ENCODE assay signal across 28 mouse cellular contexts in the genomic region with DNA sequence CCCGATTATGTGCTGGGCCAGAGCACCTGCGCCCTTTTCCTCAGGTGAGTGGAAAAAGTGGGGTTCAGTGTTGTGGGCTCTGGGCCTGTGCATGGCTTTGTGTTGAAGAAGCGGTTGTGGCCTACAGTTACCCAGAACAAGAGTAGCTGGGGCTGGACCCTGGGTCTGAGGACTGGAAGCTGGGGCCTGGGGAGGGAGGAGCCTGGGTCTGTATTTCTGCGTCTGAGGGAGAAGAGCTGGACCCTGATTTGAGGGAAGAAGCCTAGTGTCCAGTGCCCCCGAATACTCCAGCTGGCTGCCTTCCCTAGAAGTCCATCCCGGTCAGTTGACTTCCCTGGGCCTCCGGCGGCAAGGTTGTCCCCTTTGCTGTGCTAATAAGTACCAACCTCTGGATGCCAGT. TPM values are rescaled to one million over a fixed set of nuclear protein-coding genes. Genes with fewer than 3 reads are reported as not detected.
"Had no signal": no experiment of that assay in that cellular context is flagged by ENCODE, and none has a peak within 500 bp of the region (broad histone marks: within the 10 kb centered on the region; RNA-seq: fewer than 3 reads in every experiment).

No protein-coding gene starts in this region.

- H3K27ac ChIP-seq: heart, embryonic 13.5 days; heart, embryonic 15.5 days; hindbrain, embryonic 10.5 days; hindbrain, embryonic 12.5 days; hindbrain, embryonic 13.5 days; hindbrain, embryonic 14.5 days; hindbrain, embryonic 15.5 days; hindbrain, postnatal 0 days; intestine, embryonic 15.5 days; kidney, postnatal 0 days; left cerebral cortex, adult 2 months had no signal

- H3K9ac ChIP-seq: heart, embryonic 15.5 days; hindbrain, embryonic 12.5 days; hindbrain, embryonic 13.5 days; hindbrain, embryonic 14.5 days; hindbrain, embryonic 15.5 days; intestine, embryonic 15.5 days; kidney, embryonic 15.5 days had no signal

- H3K27me3 ChIP-seq: heart, embryonic 13.5 days; heart, embryonic 15.5 days; hindbrain, embryonic 12.5 days; hindbrain, embryonic 13.5 days; hindbrain, embryonic 15.5 days; intestine, embryonic 15.5 days; kidney, embryonic 15.5 days had no signal

- H3K9me3 ChIP-seq: heart, embryonic 13.5 days; heart, embryonic 15.5 days; hindbrain, embryonic 12.5 days; hindbrain, embryonic 13.5 days; hindbrain, embryonic 15.5 days; intestine, embryonic 15.5 days; kidney, embryonic 15.5 days had no signal

- DNase-seq: heart, postnatal 10 days; heart, postnatal 14 days; heart, postnatal 36 days; heart, postnatal 4 days; kidney, adult 11 months; kidney, adult 18-20 months; kidney, adult 2 months; kidney, adult 8-10 months; kidney, adult 9 months; kidney, postnatal 14 days; kidney, postnatal 4 days; layer of hippocampus, adult 9-11 months; layer of hippocampus, postnatal 36 days had no signal

- H3K4me3 ChIP-seq: heart, embryonic 13.5 days; heart, embryonic 15.5 days; hindbrain, embryonic 10.5 days; hindbrain, embryonic 12.5 days; hindbrain, embryonic 13.5 days; hindbrain, embryonic 15.5 days; intestine, embryonic 15.5 days; kidney, embryonic 15.5 days; layer of hippocampus, adult 2 months; left cerebral cortex, adult 2 months had no signal

RNA-seq across cellular contexts. Expression of a gene that starts 9.3 kb away (rescaled TPM):
- polyA plus RNA-seq: inflammation-experienced regulatory T-cells, adult 6 months had no signal

RNA-seq across cellular contexts. Expression of a gene that starts 40.4 kb away (rescaled TPM):
- polyA plus RNA-seq: hindbrain, embryonic 10.5 days; hindbrain, embryonic 11.5 days; hindbrain, embryonic 12.5 days had no signal
